Mouse (Mus musculus): Measurements from ENCODE around the gene Parp1.

GRCm38 (mm10) chr1:180571018-180571589 is 2.4 kb downstream of the Parp1 start:
- TF ChIP-seq CTCF (IDR thresholded peaks at IDR 0.05; ENCODE audit: borderline replicate concordance, control insufficient read depth, extremely low read depth, insufficient read depth, low read length, poor library complexity) = no peak
- TF ChIP-seq POLR2A (IDR thresholded peaks at IDR 0.05; ENCODE audit: control insufficient read depth, extremely low read depth, insufficient read depth, low read length, poor library complexity) = no peak

Measured in thymus, adult 2 months (tissue).